Mouse (Mus musculus): ENCODE data around the gene Got1. TPM values are rescaled to one million over a fixed set of nuclear protein-coding genes. Genes with fewer than 3 reads are reported as not detected.

Got1 gene
- polyA plus RNA-seq, 1 experiment from 2014 or later: 149 TPM

DNA sequence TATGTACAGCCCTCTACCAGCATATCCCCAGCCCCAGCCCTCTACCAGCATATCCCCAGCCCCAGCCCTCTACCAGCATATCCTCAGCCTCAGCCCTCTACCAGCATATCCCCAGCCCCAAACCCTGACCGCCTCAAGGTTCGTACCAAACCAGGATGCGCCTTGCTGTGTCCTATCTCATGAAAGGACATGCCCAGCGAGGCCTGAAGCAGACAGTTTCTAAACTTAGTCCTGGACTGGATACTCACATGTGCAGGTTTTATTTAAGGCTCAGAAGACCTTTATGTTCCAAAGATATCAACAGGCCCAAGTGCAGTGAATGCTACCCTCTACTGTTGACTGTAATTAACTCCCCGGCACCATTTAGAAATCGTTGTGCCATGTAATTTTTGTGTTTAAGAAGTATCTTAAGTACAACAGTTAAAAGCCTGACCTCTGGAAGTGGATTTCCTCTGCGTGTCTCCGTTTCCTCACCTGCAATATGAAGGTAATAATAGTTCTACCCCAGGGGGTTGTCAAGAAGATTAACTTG lies 3.7 kb upstream of the Got1 start:
- no peaks in the 10 kb centered on the region for H3K27me3 ChIP-seq (ENCODE audit: control insufficient read depth, insufficient read depth, low read length)
- H3K36me3 ChIP-seq (ENCODE audit: control insufficient read depth, insufficient read depth, low read length): no peaks in the 10 kb centered on the region
- H3K4me2 ChIP-seq (ENCODE audit: low read length): no peak overlapping the region
- WGBS: 68% methylated on average over 8 of the region's 8 CpGs
- no peak overlapping the region for H3K27ac ChIP-seq (replicated peaks in 1 of 2; ENCODE audit: control insufficient read depth in 1 of 2, insufficient read depth in 1 of 2, low read depth in 2 of 2, low read length in 2 of 2)
- no peak for ATAC-seq (ENCODE audit: insufficient number of reproducible peaks, insufficient read depth, low FRiP score, low read depth)
- no peaks in the 10 kb centered on the region for H3K9me3 ChIP-seq (ENCODE audit: control insufficient read depth, low read length)
- H3K4me1 ChIP-seq (ENCODE audit: control insufficient read depth in 2 of 2, insufficient read depth in 2 of 2, low read length in 2 of 2): peaks cover 7 to 11% of the 10 kb centered on the region in 2 experiments; a peak in 3 of 4 replicates
- H3K4me3 ChIP-seq (ENCODE audit: control insufficient read depth in 1 of 2, insufficient read depth in 1 of 2, low read depth in 1 of 2, low read length in 2 of 2): no peak overlapping the region
- H3K9ac ChIP-seq (ENCODE audit: low read length): no peak overlapping the region

DNA sequence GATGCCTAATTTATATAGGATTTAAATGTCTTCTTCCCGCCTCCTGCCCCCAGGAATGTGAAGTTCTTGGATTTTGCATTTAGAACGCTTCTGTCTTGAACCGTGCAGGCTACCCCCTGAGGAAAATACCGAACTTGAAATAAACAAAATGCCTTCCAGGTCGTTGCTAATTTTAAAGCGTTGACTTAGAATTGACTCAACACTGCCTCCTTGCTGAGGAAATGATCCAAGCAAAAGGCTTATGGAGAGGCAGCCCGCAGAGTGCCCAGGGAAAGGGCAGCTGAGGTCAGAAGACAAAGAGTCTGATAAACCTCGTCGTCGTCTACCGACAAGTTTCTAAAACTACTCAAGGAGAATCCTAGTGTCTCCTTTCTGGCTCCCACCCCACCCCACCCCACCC lies 2.7 kb upstream of the Got1 start:
- H3K9ac ChIP-seq (ENCODE audit: low read length): no peak overlapping the region
- H3K27ac ChIP-seq (replicated peaks in 1 of 2; ENCODE audit: control insufficient read depth in 1 of 2, insufficient read depth in 1 of 2, low read depth in 2 of 2, low read length in 2 of 2): no peak overlapping the region
- H3K36me3 ChIP-seq (ENCODE audit: control insufficient read depth, insufficient read depth, low read length): no peaks in the 10 kb centered on the region
- no peaks in the 10 kb centered on the region for H3K9me3 ChIP-seq (ENCODE audit: control insufficient read depth, low read length)
- ATAC-seq (ENCODE audit: insufficient number of reproducible peaks, insufficient read depth, low FRiP score, low read depth): no peak
- no peak overlapping the region for H3K4me3 ChIP-seq (ENCODE audit: control insufficient read depth in 1 of 2, insufficient read depth in 1 of 2, low read depth in 1 of 2, low read length in 2 of 2)
- no peaks in the 10 kb centered on the region for H3K27me3 ChIP-seq (ENCODE audit: control insufficient read depth, insufficient read depth, low read length)
- 10% methylated on average over 11 of the region's 11 CpGs for WGBS
- peaks cover 7 to 16% of the 10 kb centered on the region in 2 experiments; a peak in 3 of 4 replicates for H3K4me1 ChIP-seq (ENCODE audit: control insufficient read depth in 2 of 2, insufficient read depth in 2 of 2, low read length in 2 of 2)
- no peak overlapping the region for H3K4me2 ChIP-seq (ENCODE audit: low read length)

DNA sequence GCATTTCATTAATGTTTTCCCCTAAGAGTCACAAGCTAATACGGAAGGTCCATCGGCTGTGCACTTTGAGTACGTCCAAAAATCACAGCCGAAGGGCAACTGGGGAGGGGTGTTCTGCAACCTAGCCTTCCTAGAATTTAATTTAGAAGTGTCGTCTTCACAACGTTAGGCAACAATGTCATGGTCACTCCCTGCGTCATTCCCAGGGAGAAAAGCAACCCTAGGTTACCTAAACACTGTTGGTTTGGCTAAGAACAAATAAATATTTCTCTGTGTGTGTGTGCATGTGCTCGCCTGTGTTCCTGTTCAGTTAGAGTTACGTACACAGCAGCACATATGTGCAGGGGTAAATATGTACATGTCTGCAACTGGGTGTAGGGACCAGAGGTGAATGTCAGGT lies 1.6 kb upstream of the Got1 start:
- no peak overlapping the region for H3K4me2 ChIP-seq (ENCODE audit: low read length)
- no peak for ATAC-seq (ENCODE audit: insufficient number of reproducible peaks, insufficient read depth, low FRiP score, low read depth)
- H3K27me3 ChIP-seq (ENCODE audit: control insufficient read depth, insufficient read depth, low read length): no peaks in the 10 kb centered on the region
- no peak overlapping the region for H3K4me3 ChIP-seq (ENCODE audit: control insufficient read depth in 1 of 2, insufficient read depth in 1 of 2, low read depth in 1 of 2, low read length in 2 of 2)
- no peaks in the 10 kb centered on the region for H3K9me3 ChIP-seq (ENCODE audit: control insufficient read depth, low read length)
- H3K9ac ChIP-seq (ENCODE audit: low read length): no peak overlapping the region
- H3K4me1 ChIP-seq (ENCODE audit: control insufficient read depth in 2 of 2, insufficient read depth in 2 of 2, low read length in 2 of 2): peaks cover 11 to 27% of the 10 kb centered on the region in 2 experiments
- H3K36me3 ChIP-seq (ENCODE audit: control insufficient read depth, insufficient read depth, low read length): no peaks in the 10 kb centered on the region
- 91% methylated on average over 9 of the region's 9 CpGs for WGBS
- H3K27ac ChIP-seq (replicated peaks in 1 of 2; ENCODE audit: control insufficient read depth in 1 of 2, insufficient read depth in 1 of 2, low read depth in 2 of 2, low read length in 2 of 2): 0 out of 4 replicates have a peak overlapping the region, but pooled peaks of 1 of the 2 experiments have one; percentile 95

DNA sequence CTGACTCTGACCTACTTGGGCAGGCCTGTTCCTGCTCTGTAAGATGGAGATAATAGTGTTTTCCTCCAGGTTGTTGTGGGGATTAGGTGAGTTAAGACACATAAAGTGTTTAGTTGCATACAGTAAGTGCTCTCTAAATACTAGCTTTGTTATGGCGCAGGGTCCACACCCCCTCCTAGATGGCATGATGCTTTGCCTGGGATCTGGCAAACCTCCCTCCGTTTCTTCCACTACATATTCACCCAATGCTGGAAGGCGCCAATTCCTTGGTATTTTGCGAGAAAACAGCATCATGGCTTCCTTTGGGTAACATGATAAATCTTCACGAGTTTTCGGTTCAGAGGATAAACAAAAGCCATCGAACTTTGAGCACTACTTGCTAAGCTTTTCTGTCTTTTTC lies 1.2 kb upstream of the Got1 start:
- Histone ChIP-seq H3K27me3 (ENCODE audit: control insufficient read depth, insufficient read depth, low read length) (no peaks in the 10 kb centered on the region), H3K4me2 (ENCODE audit: low read length) (peak overlapping the region; percentile 86), H3K27ac (replicated peaks in 1 of 2; ENCODE audit: control insufficient read depth in 1 of 2, insufficient read depth in 1 of 2, low read depth in 2 of 2, low read length in 2 of 2) (peak overlapping the region; percentile 95 to 97), H3K36me3 (ENCODE audit: control insufficient read depth, insufficient read depth, low read length) (no peaks in the 10 kb centered on the region), H3K9me3 (ENCODE audit: control insufficient read depth, low read length) (no peaks in the 10 kb centered on the region), H3K4me3 (ENCODE audit: control insufficient read depth in 1 of 2, insufficient read depth in 1 of 2, low read depth in 1 of 2, low read length in 2 of 2) (peak overlapping the region in 1 of 2 experiments; percentile 77; a peak in 1 of 4 replicates), H3K9ac (ENCODE audit: low read length) (peak overlapping the region; percentile 87), H3K4me1 (ENCODE audit: control insufficient read depth in 2 of 2, insufficient read depth in 2 of 2, low read length in 2 of 2) (peaks cover 16 to 32% of the 10 kb centered on the region in 2 experiments)
- 89% methylated on average over 7 of the region's 7 CpGs for WGBS
- no peak for ATAC-seq (ENCODE audit: insufficient number of reproducible peaks, insufficient read depth, low FRiP score, low read depth)

DNA sequence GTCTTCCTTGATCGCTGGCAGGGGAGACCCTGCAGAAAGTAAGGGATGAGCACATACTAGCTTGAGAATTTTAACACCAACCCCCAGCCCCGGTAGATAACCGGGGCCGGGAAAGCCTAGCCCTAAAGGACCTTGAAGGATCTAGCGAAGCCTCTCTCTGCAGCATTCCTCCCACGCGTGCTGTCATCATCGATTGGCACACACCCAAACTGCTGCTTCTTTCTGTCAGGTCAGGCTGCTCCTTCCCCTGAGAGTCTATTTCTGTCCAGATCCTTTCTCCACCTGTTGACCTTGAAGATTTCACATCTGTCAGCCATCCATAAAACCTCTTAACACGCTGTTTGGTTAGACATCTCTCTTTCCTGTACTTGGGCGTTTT lies 688 bp upstream of the Got1 start:
- ATAC-seq (ENCODE audit: insufficient number of reproducible peaks, insufficient read depth, low FRiP score, low read depth): no peak
- WGBS: 7% methylated on average over 10 of the region's 10 CpGs
- Histone ChIP-seq H3K27me3 (ENCODE audit: control insufficient read depth, insufficient read depth, low read length) (no peaks in the 10 kb centered on the region), H3K27ac (replicated peaks in 1 of 2; ENCODE audit: control insufficient read depth in 1 of 2, insufficient read depth in 1 of 2, low read depth in 2 of 2, low read length in 2 of 2) (peak overlapping the region; percentile 95 to 97), H3K9me3 (ENCODE audit: control insufficient read depth, low read length) (no peaks in the 10 kb centered on the region), H3K4me1 (ENCODE audit: control insufficient read depth in 2 of 2, insufficient read depth in 2 of 2, low read length in 2 of 2) (peaks cover 19 to 35% of the 10 kb centered on the region in 2 experiments), H3K4me3 (ENCODE audit: control insufficient read depth in 1 of 2, insufficient read depth in 1 of 2, low read depth in 1 of 2, low read length in 2 of 2) (peak overlapping the region; percentile 73 to 77), H3K4me2 (ENCODE audit: low read length) (peak overlapping the region; percentile 86), H3K9ac (ENCODE audit: low read length) (peak overlapping the region; percentile 87), H3K36me3 (ENCODE audit: control insufficient read depth, insufficient read depth, low read length) (no peaks in the 10 kb centered on the region)

DNA sequence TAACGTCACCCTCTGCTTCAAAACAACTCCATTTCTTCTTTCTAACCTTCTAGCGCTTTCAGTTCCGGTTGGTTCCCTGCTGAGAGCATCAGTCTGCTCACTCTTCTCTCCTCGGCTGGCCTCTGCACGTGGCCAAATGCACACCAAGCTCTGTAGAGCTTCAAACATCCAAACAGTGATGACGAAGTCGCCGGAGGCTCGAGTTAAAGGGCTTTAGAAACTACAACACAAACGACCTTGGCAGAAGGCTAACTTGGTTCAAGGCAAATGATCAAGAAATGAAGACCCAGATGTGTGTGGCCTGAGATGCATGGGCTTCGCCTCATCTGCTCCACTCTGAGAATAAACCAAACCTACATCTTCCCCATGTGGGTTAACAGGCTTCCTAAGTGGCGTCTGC lies 854 bp downstream of the Got1 start:
- peak overlapping the region; percentile 72 to 77 for H3K4me3 ChIP-seq (ENCODE audit: control insufficient read depth in 1 of 2, insufficient read depth in 1 of 2, low read depth in 1 of 2, low read length in 2 of 2)
- no peaks in the 10 kb centered on the region; the same call in 1 of the 2 replicates for H3K36me3 ChIP-seq (ENCODE audit: control insufficient read depth, insufficient read depth, low read length)
- H3K27ac ChIP-seq (replicated peaks in 1 of 2; ENCODE audit: control insufficient read depth in 1 of 2, insufficient read depth in 1 of 2, low read depth in 2 of 2, low read length in 2 of 2): peak overlapping the region; percentile 72 to 86
- no peaks in the 10 kb centered on the region for H3K9me3 ChIP-seq (ENCODE audit: control insufficient read depth, low read length)
- ATAC-seq (ENCODE audit: insufficient number of reproducible peaks, insufficient read depth, low FRiP score, low read depth): no peak
- 2% methylated on average over 12 of the region's 12 CpGs for WGBS
- H3K9ac ChIP-seq (ENCODE audit: low read length): peak overlapping the region; percentile 83
- peaks cover 22 to 39% of the 10 kb centered on the region in 2 experiments for H3K4me1 ChIP-seq (ENCODE audit: control insufficient read depth in 2 of 2, insufficient read depth in 2 of 2, low read length in 2 of 2)
- peak overlapping the region; percentile 84 for H3K4me2 ChIP-seq (ENCODE audit: low read length)
- H3K27me3 ChIP-seq (ENCODE audit: control insufficient read depth, insufficient read depth, low read length): no peaks in the 10 kb centered on the region

DNA sequence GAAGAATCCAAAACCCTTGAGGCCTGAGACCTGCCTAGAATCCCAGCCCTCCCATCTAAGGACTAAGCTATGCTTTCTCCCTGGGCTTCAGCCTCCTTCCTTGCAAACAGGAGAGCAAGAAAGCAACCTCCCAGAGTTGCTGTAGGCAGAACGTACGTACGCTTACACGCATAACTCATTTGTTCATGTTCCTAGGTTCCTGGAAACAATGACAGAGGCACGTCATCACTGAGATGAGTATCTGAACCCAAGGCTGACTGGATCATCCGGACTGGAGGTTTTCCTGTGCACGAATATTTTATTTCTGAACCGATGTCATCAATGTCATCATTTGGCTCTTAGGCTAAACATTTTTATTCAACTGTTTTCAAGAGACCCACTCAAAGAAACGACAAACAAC lies 2.4 kb downstream of the Got1 start:
- no peaks in the 10 kb centered on the region for H3K9me3 ChIP-seq (ENCODE audit: control insufficient read depth, low read length)
- peaks cover 6% of the 10 kb centered on the region; the same call in 1 of the 2 replicates for H3K36me3 ChIP-seq (ENCODE audit: control insufficient read depth, insufficient read depth, low read length)
- peaks cover 23 to 39% of the 10 kb centered on the region in 2 experiments for H3K4me1 ChIP-seq (ENCODE audit: control insufficient read depth in 2 of 2, insufficient read depth in 2 of 2, low read length in 2 of 2)
- 69% methylated on average over 9 of the region's 9 CpGs for WGBS
- no peak for ATAC-seq (ENCODE audit: insufficient number of reproducible peaks, insufficient read depth, low FRiP score, low read depth)
- no peaks in the 10 kb centered on the region for H3K27me3 ChIP-seq (ENCODE audit: control insufficient read depth, insufficient read depth, low read length)
- no peak overlapping the region for H3K4me3 ChIP-seq (ENCODE audit: control insufficient read depth in 1 of 2, insufficient read depth in 1 of 2, low read depth in 1 of 2, low read length in 2 of 2)
- peak overlapping the region; percentile 39; the same call in 1 of the 2 replicates for H3K9ac ChIP-seq (ENCODE audit: low read length)
- H3K4me2 ChIP-seq (ENCODE audit: low read length): peak overlapping the region; percentile 84
- H3K27ac ChIP-seq (replicated peaks in 1 of 2; ENCODE audit: control insufficient read depth in 1 of 2, insufficient read depth in 1 of 2, low read depth in 2 of 2, low read length in 2 of 2): no peak overlapping the region

DNA sequence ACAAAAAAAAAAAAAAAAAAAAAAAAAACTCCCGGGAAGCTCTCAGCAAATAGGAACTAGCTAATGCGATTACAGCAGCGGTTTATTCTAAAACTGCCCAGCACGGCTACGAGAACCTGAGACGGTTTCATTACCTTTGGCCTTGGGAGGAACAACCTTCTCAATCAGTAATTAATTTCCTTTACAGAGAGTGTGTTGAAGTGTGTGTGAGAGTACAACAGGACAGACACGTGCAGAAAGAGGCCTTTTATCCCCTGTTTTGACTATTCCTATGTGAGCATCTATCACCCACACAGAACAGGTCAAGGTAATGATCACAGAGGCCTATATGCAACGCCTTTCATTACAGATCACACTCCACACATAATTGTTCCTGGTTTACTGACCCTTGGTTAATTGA lies 3.0 kb downstream of the Got1 start:
- H3K4me3 ChIP-seq (ENCODE audit: control insufficient read depth in 1 of 2, insufficient read depth in 1 of 2, low read depth in 1 of 2, low read length in 2 of 2): peak overlapping the region in 1 of 2 experiments; percentile 18; a peak in 2 of 4 replicates
- no peaks in the 10 kb centered on the region for H3K9me3 ChIP-seq (ENCODE audit: control insufficient read depth, low read length)
- H3K36me3 ChIP-seq (ENCODE audit: control insufficient read depth, insufficient read depth, low read length): peaks cover 9% of the 10 kb centered on the region
- no peaks in the 10 kb centered on the region for H3K27me3 ChIP-seq (ENCODE audit: control insufficient read depth, insufficient read depth, low read length)
- 44% methylated on average over 8 of the region's 8 CpGs for WGBS
- H3K4me1 ChIP-seq (ENCODE audit: control insufficient read depth in 2 of 2, insufficient read depth in 2 of 2, low read length in 2 of 2): peaks cover 25 to 44% of the 10 kb centered on the region in 2 experiments
- peak overlapping the region in 1 of 2 experiments; percentile 68; a peak in 1 of 4 replicates for H3K27ac ChIP-seq (replicated peaks in 1 of 2; ENCODE audit: control insufficient read depth in 1 of 2, insufficient read depth in 1 of 2, low read depth in 2 of 2, low read length in 2 of 2)
- ATAC-seq (ENCODE audit: insufficient number of reproducible peaks, insufficient read depth, low FRiP score, low read depth): no peak
- peak overlapping the region; percentile 84 for H3K4me2 ChIP-seq (ENCODE audit: low read length)
- H3K9ac ChIP-seq (ENCODE audit: low read length): peak overlapping the region; percentile 56; the same call in 1 of the 2 replicates

All from heart, embryonic 14.5 days (tissue).